Mouse (Mus musculus) forebrain, embryonic 13.5 days (tissue): ENCODE measurements around the gene 1700001K19Rik. TPM values are rescaled to one million over a fixed set of nuclear protein-coding genes. Genes with fewer than 3 reads are reported as not detected.

ENCODE experiments used
- ATAC-seq: fragments of 200-750 bp; cut with Nextera tagmentation; 2 replicates; pipeline ENCODE4 v1.8.0; 2017
- H3K27ac ChIP-seq: fragments of 300-500 bp; sonication (generic); 2 replicates; pipeline ENCODE4 v1.5.1; 2015; ENCODE audit warnings: inconsistent platforms, mild to moderate bottlenecking, moderate library complexity
- H3K27me3 ChIP-seq: fragments of 300-500 bp; sonication (generic); 2 replicates; pipeline ENCODE4 v1.6.1; 2015; ENCODE audit warnings: mild to moderate bottlenecking, inconsistent platforms
- H3K36me3 ChIP-seq: fragments of 300-500 bp; sonication (generic); 2 replicates; pipeline ENCODE4 v1.6.1; 2015; ENCODE audit warnings: mild to moderate bottlenecking, inconsistent platforms; ENCODE audit not compliant: poor library complexity, severe bottlenecking
- H3K4me1 ChIP-seq: fragments of 300-500 bp; sonication (generic); 2 replicates; pipeline ENCODE4 v1.6.1; 2015; ENCODE audit warnings: inconsistent platforms
- H3K4me2 ChIP-seq: fragments of 300-500 bp; sonication (generic); 2 replicates; pipeline ENCODE4 v1.6.1; 2015; ENCODE audit warnings: inconsistent platforms, mild to moderate bottlenecking, moderate library complexity
- H3K4me3 ChIP-seq: fragments of 300-500 bp; sonication (generic); 2 replicates; pipeline ENCODE4 v1.5.1; 2015; ENCODE audit warnings: mild to moderate bottlenecking, inconsistent platforms
- H3K9ac ChIP-seq: fragments of 300-500 bp; sonication (generic); 2 replicates; pipeline ENCODE4 v1.6.1; 2015; ENCODE audit warnings: mild to moderate bottlenecking, inconsistent platforms
- H3K9me3 ChIP-seq: fragments of 300-500 bp; sonication (generic); replicated peaks from 2 replicates; pipeline ENCODE4 v1.6.1; 2016; ENCODE audit warnings: inconsistent platforms
- WGBS: fragments of 180-500 bp; shearing (Covaris S2); methylation state at CpG from one replicate; pipeline ENCODE4 v1.1.7; 2015; 5-methylcytosine and 5-hydroxymethylcytosine counted together
- microRNA-seq: library from miRNA; unstranded; fragments of <30 nt; microRNA quantifications from one replicate; pipeline ENCODE4, GENCODE M21; 2016
- polyA plus RNA-seq: library from polyadenylated mRNA; unstranded; fragments of >200 nt; fragmentation: Nextera tagmentation; extraction: Ambion mirVana; gene quantifications from 2 replicates; pipeline ENCODE4 v1.2.1, GENCODE M21; 2015

1700001K19Rik gene
- polyA plus RNA-seq, 1 experiment from 2014 or later: 0.53 TPM

GRCm38 (mm10) chr12:110637507-110638114 is 44.8 kb downstream of the 1700001K19Rik start:
- 93% methylated on average over 13 of the region's 13 CpGs for WGBS
- no peak for ATAC-seq

GRCm38 (mm10) chr12:110636293-110636692 is 46.1 kb downstream of the 1700001K19Rik start:
- 94% methylated on average over 12 of the region's 12 CpGs for WGBS
- H3K9me3 ChIP-seq: no peaks in the 10 kb centered on the region
- H3K4me2 ChIP-seq: no peak overlapping the region
- no peak for ATAC-seq
- H3K4me1 ChIP-seq: no peaks in the 10 kb centered on the region
- peaks cover 100% of the 10 kb centered on the region for H3K36me3 ChIP-seq
- no peak overlapping the region for H3K4me3 ChIP-seq
- H3K27me3 ChIP-seq: no peaks in the 10 kb centered on the region
- no peak overlapping the region for H3K27ac ChIP-seq
- H3K9ac ChIP-seq: no peak overlapping the region

More at GRCm38 (mm10) chr12:110637507-110638114, 44.8 kb downstream of the 1700001K19Rik start:
- Histone ChIP-seq H3K36me3 (peaks cover 100% of the 10 kb centered on the region), H3K4me3 (no peak overlapping the region), H3K9ac (no peak overlapping the region), H3K27me3 (no peaks in the 10 kb centered on the region), H3K9me3 (no peaks in the 10 kb centered on the region), H3K4me1 (no peaks in the 10 kb centered on the region), H3K4me2 (no peak overlapping the region), H3K27ac (no peak overlapping the region)

- Histone ChIP-seq H3K9me3 (no peaks in the 10 kb centered on the region), H3K27ac (no peak overlapping the region), H3K4me1 (no peaks in the 10 kb centered on the region), H3K9ac (no peak overlapping the region), H3K36me3 (peaks cover 100% of the 10 kb centered on the region), H3K27me3 (no peaks in the 10 kb centered on the region), H3K4me2 (no peak overlapping the region), H3K4me3 (no peak overlapping the region)
- no peak for ATAC-seq
- 96% methylated on average over 11 of the region's 11 CpGs for WGBS
Measured at GRCm38 (mm10) chr12:110630056-110630455, 52.4 kb downstream of the 1700001K19Rik start.

Small RNA genes within 50 kb of the gene (microRNA-seq; reads per million reads assigned to microRNA genes)
- not detected for gene Gm27299

Other genes with a start within 250 kb of the 1700001K19Rik start
- gene Ppp2r5c, start 235.5 kb downstream of the 1700001K19Rik start, polyA plus RNA-seq: 138 and 147 TPM in 2 replicates
- 76.3 and 97.0 TPM in 2 replicates for gene Dync1h1, start 81.2 kb downstream of the 1700001K19Rik start, polyA plus RNA-seq
- 1,477 and 1,490 TPM in 2 replicates for gene Hsp90aa1, start 20.1 kb upstream of the 1700001K19Rik start, polyA plus RNA-seq
- 26.9 and 29.9 TPM in 2 replicates for gene Wdr20, start 55.3 kb upstream of the 1700001K19Rik start, polyA plus RNA-seq
- 11.6 and 13.1 TPM in 2 replicates for gene Mok, start 158.3 kb upstream of the 1700001K19Rik start, polyA plus RNA-seq
- 3.0 and 3.6 TPM in 2 replicates for gene Zfp839, start 167.6 kb upstream of the 1700001K19Rik start, polyA plus RNA-seq
- gene Cinp, start 206.5 kb upstream of the 1700001K19Rik start, polyA plus RNA-seq: 70.9 and 76.6 TPM in 2 replicates
- 5.4 and 6.9 TPM in 2 replicates for gene Tecpr2, start 206.6 kb upstream of the 1700001K19Rik start, polyA plus RNA-seq